Comparison of ENCODE assay signal across 9 mouse cellular contexts in the genomic region with DNA sequence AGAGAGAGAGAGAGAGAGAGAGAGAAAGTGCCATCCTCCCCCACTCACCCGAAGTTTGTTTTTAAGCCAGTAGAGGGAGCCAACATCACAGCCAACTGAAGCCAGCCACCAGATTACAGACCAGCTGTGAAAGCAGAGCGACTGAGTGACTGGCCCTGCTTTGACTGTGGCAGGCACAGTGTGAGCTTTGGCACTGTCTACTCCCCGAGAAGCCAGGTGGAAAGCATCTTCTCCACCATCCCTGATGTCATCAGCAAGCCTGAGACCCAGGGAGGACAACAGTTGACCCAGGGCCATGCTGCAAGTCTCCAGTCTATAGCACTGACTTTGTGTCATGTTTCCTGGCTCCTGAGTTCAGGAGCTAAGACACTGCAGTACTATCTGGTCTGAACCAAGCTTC. TPM values are rescaled to one million over a fixed set of nuclear protein-coding genes. Genes with fewer than 3 reads are reported as not detected.
DNase-seq lines count a peak whose midpoint lies in the region; ATAC-seq lines count a peak whose summit lies in the region.
"Had no signal": no experiment of that assay in that cellular context is flagged by ENCODE, and none has a peak within 500 bp of the region (broad histone marks: within the 10 kb centered on the region; RNA-seq: fewer than 3 reads in every experiment).

No protein-coding gene starts in this region.

- H3K27ac ChIP-seq in hindbrain, embryonic 14.5 days, result no peak overlapping the region
- H3K27ac ChIP-seq: macrophage had no signal

- DNase-seq in R1 (ENCODE audit: low read depth, low spot score), result peak; percentile 57
- DNase-seq in cerebellum, postnatal 10 days, result peak; percentile 85 to 88
- DNase-seq in frontal cortex, postnatal 25 days (ENCODE audit: low spot score in 2 of 2), result peak; percentile 51 to 68
- DNase-seq in hindbrain, embryonic 14.5 days (ENCODE audit: low spot score), result peak; percentile 85
- peak; percentile 60 to 75 for DNase-seq in layer of hippocampus, postnatal 25 days (ENCODE audit: extremely low spot score in 1 of 2, low spot score in 1 of 2)
- DNase-seq in lung, postnatal 10 days, result peak; percentile 90
- DNase-seq in retina, postnatal 1 day, result peak; percentile 93

- no peaks in the 10 kb centered on the region for H3K9me3 ChIP-seq in hindbrain, embryonic 14.5 days (ENCODE audit: control insufficient read depth, low read length)

- no peaks in the 10 kb centered on the region for H3K36me3 ChIP-seq in hindbrain, embryonic 14.5 days (replicated peaks; ENCODE audit: control insufficient read depth, insufficient read depth)

- no peaks in the 10 kb centered on the region for H3K4me1 ChIP-seq in hindbrain, embryonic 14.5 days (replicated peaks; ENCODE audit: control insufficient read depth, insufficient read depth, low read length)

- H3K4me2 ChIP-seq in hindbrain, embryonic 14.5 days (replicated peaks), result no peak overlapping the region

- 2% methylated on average over 3 of the region's 3 CpGs for WGBS in hindbrain, embryonic 14.5 days

- no peak overlapping the region for H3K9ac ChIP-seq in hindbrain, embryonic 14.5 days

- no peak overlapping the region for H3K4me3 ChIP-seq in hindbrain, embryonic 14.5 days (replicated peaks; ENCODE audit: low read length)

- no peaks in the 10 kb centered on the region for H3K27me3 ChIP-seq in hindbrain, embryonic 14.5 days (ENCODE audit: control insufficient read depth, insufficient read depth, low read length)

- ATAC-seq in hindbrain, embryonic 14.5 days (ENCODE audit: low FRiP score), result peak; percentile 90
- ATAC-seq in erythroblast, adult 5-6 weeks (replicated peaks; ENCODE audit: low FRiP score, poor library complexity, severe bottlenecking), result no peak

RNA-seq across cellular contexts. Expression of a gene that starts 20.2 kb away (rescaled TPM):
- not detected in 2 replicates for polyA plus RNA-seq in hindbrain, embryonic 14.5 days (2014; fragmentation: Nextera tagmentation; extraction: Ambion mirVana)
- under 1 TPM in 1 of 2 experiments, not detected in 1; 0.45 TPM for total RNA-seq in layer of hippocampus, postnatal 25 days (2021)
- not detected in 2 replicates for total RNA-seq in erythroblast, adult 5-6 weeks (2015; ENCODE audit: low replicate concordance)
- total RNA-seq in erythroblast, adult 5-6 weeks (2017; ENCODE audit: low replicate concordance), result not detected in 2 replicates
- polyA plus RNA-seq: macrophage had no signal

RNA-seq across cellular contexts. Expression of a gene that starts 22.7 kb away (rescaled TPM):
- polyA plus RNA-seq in hindbrain, embryonic 14.5 days (2014; fragmentation: Nextera tagmentation; extraction: Ambion mirVana), result 12.0 and 15.2 TPM in 2 replicates
- total RNA-seq in layer of hippocampus, postnatal 25 days (2021), result 10 to 100 TPM; 11.2 to 12.1 TPM
- total RNA-seq in erythroblast, adult 5-6 weeks (2015; ENCODE audit: low replicate concordance), result 0.84 and 1.7 TPM in 2 replicates
- total RNA-seq in erythroblast, adult 5-6 weeks (2017; ENCODE audit: low replicate concordance), result 1.2 TPM in 1 of 2 replicates, not detected in the other

RNA-seq across cellular contexts. Expression of a gene that starts 29.8 kb away (rescaled TPM):
- polyA plus RNA-seq in hindbrain, embryonic 14.5 days (2014; fragmentation: Nextera tagmentation; extraction: Ambion mirVana), result 0.09 and 0.16 TPM in 2 replicates
- under 1 TPM; 0.05 to 0.45 TPM for total RNA-seq in layer of hippocampus, postnatal 25 days (2021)
- not detected in 2 replicates for total RNA-seq in erythroblast, adult 5-6 weeks (2015; ENCODE audit: low replicate concordance)
- not detected in 2 replicates for total RNA-seq in erythroblast, adult 5-6 weeks (2017; ENCODE audit: low replicate concordance)
- polyA plus RNA-seq: macrophage had no signal

RNA-seq across cellular contexts. Expression of a gene that starts 48.8 kb away (rescaled TPM):
- polyA plus RNA-seq in hindbrain, embryonic 14.5 days (2014; fragmentation: Nextera tagmentation; extraction: Ambion mirVana), result not detected in 2 replicates
- total RNA-seq in layer of hippocampus, postnatal 25 days (2021), result under 1 TPM; 0.49 to 0.52 TPM
- total RNA-seq in erythroblast, adult 5-6 weeks (2015; ENCODE audit: low replicate concordance), result not detected in 2 replicates
- total RNA-seq in erythroblast, adult 5-6 weeks (2017; ENCODE audit: low replicate concordance), result not detected in 2 replicates
- polyA plus RNA-seq: macrophage had no signal

Comparison
In these comparisons a context has a peak if more than half of its experiments do, and no peak if none do; other contexts are left out.
1. RNA of a gene that starts 22.7 kb away (total RNA-seq): 11.2 to 12.1 TPM in layer of hippocampus, postnatal 25 days; 0.84 to 1.7 TPM in erythroblast, adult 5-6 weeks; every median in the first group is over 4 times any median in the second.
2. Peak in every context shown above with its lines, with median percentiles within 50 percentile points of each other: DNase-seq.